Mouse (Mus musculus): ENCODE measurements at regions not wholly inside any gene's neighbourhood (a gene's known extent, or its start where the extent isn't known, plus 50 kb on each side); places are given as distances from the start of the nearest gene placed in this dataset.

DNA sequence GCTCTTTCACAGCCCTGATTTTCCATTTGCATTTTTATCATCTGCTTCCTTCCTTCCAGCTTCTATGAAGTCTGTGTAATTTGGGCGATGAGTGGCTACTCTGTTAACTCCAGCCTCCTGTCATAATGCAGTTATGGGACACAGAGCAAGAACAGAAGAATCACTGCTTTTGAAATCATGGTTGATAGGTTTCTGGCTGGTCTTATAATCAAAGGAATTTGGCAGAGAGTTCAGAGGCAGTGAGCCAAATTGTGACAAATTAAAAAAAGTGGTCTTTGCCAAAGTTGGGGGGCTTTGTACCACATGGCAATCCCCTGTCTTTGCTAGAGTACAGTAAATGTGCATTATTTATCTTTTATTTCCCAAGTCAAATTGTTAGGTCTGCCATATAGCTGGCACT, 1292.6 kb downstream of the Rapgef2 start:
- H3K4me1 ChIP-seq (replicated peaks; ENCODE audit: control insufficient read depth, insufficient read depth, low read length) = no peaks in the 10 kb centered on the region
- H3K27ac ChIP-seq (ENCODE audit: low read length) = no peak overlapping the region
- no peak overlapping the region for H3K4me3 ChIP-seq (replicated peaks; ENCODE audit: low read length)
- no peaks in the 10 kb centered on the region for H3K9me3 ChIP-seq (ENCODE audit: control insufficient read depth, low read length)
- ATAC-seq = peak; percentile 97
- no peak overlapping the region for H3K4me2 ChIP-seq (ENCODE audit: low read length)
- no peaks in the 10 kb centered on the region for H3K27me3 ChIP-seq (replicated peaks; ENCODE audit: control insufficient read depth, insufficient read depth, low read length)
- no peaks in the 10 kb centered on the region for H3K36me3 ChIP-seq (ENCODE audit: control insufficient read depth, insufficient read depth)
- no peak overlapping the region for H3K9ac ChIP-seq (replicated peaks; ENCODE audit: low read depth, low read length)
- 42% methylated on average over 1 of the region's 1 CpGs for WGBS

DNA sequence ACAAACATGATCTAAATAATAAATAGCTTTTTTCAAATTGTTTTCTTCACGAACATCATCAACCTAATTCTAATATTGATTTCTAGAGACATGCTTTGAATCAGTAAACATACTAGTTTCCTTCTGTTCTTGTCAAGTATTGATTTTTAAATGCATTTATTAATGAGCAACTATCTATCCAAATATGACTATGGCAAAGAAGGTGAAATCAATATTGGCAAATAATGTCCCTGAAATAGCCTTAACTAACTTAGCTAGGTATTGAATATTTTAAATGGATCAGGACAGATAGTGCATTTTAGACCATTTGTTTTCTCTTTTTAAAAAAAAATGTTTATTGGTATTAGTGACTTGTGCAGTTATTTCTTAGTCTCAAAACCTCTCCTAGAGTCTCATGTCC, 1341.5 kb downstream of the Rapgef2 start:
- Histone ChIP-seq H3K4me3 (replicated peaks; ENCODE audit: low read length) (no peak overlapping the region), H3K9ac (replicated peaks; ENCODE audit: low read depth, low read length) (no peak overlapping the region), H3K4me1 (replicated peaks; ENCODE audit: control insufficient read depth, insufficient read depth, low read length) (no peaks in the 10 kb centered on the region), H3K4me2 (ENCODE audit: low read length) (no peak overlapping the region), H3K27ac (ENCODE audit: low read length) (no peak overlapping the region), H3K9me3 (ENCODE audit: control insufficient read depth, low read length) (no peaks in the 10 kb centered on the region), H3K27me3 (replicated peaks; ENCODE audit: control insufficient read depth, insufficient read depth, low read length) (no peaks in the 10 kb centered on the region), H3K36me3 (ENCODE audit: control insufficient read depth, insufficient read depth) (no peaks in the 10 kb centered on the region)
- WGBS = 93% methylated on average over 1 of the region's 1 CpGs
- no peak for ATAC-seq

DNA sequence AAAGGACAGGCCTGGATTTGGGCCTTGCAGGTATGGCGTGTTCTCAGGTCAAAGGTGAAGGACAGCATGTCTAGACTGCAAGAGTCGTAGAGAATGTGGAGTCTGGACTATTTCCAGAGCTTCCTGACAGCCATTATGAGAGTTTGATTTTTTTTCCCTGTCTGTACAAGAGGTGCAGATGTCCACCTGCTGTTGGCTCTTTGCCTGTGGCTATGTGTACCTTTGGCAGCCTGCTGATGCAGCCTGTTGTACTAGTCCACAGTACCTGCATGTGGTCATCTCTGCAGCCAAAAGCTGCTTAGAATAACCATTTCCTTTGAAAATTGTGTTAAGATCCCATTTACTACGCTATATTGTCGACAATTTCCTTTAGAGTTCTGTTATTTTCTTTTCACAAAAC, 1389.1 kb downstream of the Rapgef2 start:
- H3K36me3 ChIP-seq (ENCODE audit: control insufficient read depth, insufficient read depth) = no peaks in the 10 kb centered on the region
- H3K9ac ChIP-seq (replicated peaks; ENCODE audit: low read depth, low read length) = no peak overlapping the region
- WGBS = 86% methylated on average over 4 of the region's 4 CpGs
- no peak overlapping the region for H3K4me3 ChIP-seq (replicated peaks; ENCODE audit: low read length)
- H3K9me3 ChIP-seq (ENCODE audit: control insufficient read depth, low read length) = no peaks in the 10 kb centered on the region
- no peaks in the 10 kb centered on the region for H3K4me1 ChIP-seq (replicated peaks; ENCODE audit: control insufficient read depth, insufficient read depth, low read length)
- H3K27ac ChIP-seq (ENCODE audit: low read length) = no peak overlapping the region
- no peak for ATAC-seq
- H3K4me2 ChIP-seq (ENCODE audit: low read length) = no peak overlapping the region
- H3K27me3 ChIP-seq (replicated peaks; ENCODE audit: control insufficient read depth, insufficient read depth, low read length) = no peaks in the 10 kb centered on the region

DNA sequence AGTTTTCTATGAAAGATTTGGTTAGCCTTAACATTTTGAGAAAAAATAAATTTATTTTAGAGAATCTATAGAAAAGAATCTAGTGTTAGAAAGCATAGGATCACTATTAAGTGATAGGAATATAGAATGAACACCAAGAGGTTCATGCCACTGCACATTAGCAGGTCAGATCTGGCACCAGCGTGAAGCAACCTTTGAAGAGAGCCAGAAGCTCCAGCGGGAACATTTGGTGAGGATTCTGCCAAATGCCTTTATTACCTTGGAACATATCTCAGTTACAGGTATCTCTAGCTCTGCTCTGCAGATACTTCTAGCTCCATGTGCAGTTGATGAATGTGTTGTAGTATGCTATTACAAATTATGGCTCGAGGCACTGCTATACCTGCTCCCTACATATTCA, 1398.7 kb downstream of the Rapgef2 start:
- 92% methylated on average over 3 of the region's 3 CpGs for WGBS

DNA sequence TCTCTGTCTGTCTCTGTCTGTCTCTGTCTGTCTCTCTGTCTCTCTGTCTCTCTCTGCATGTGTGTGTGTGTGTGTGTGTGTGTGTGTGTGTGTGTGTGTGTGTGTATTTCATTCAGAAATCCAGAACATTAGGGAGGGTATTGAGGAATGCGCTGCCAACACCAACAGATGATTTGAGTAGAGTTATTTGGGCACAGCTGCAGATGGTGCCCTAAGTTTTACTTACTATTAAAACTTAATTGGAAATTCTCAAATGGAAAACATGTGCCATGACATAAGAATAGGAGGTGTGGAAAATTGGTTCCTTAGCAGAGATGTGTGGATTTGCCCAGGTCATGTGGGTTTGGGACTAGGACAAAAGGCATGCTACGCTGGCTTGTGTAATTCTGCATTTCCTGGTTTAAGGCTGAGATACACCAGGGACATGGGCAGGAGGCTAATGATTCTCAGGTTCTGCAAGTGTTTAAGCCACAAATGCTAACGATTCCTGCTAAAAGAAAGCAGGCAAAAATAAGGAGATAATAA, 1437.5 kb downstream of the Rapgef2 start:
- ATAC-seq = no peak
- Histone ChIP-seq H3K4me1 (replicated peaks; ENCODE audit: control insufficient read depth, insufficient read depth, low read length) (no peaks in the 10 kb centered on the region), H3K27me3 (replicated peaks; ENCODE audit: control insufficient read depth, insufficient read depth, low read length) (no peaks in the 10 kb centered on the region), H3K4me2 (ENCODE audit: low read length) (no peak overlapping the region), H3K36me3 (ENCODE audit: control insufficient read depth, insufficient read depth) (no peaks in the 10 kb centered on the region), H3K9me3 (ENCODE audit: control insufficient read depth, low read length) (no peaks in the 10 kb centered on the region), H3K9ac (replicated peaks; ENCODE audit: low read depth, low read length) (no peak overlapping the region), H3K27ac (ENCODE audit: low read length) (no peak overlapping the region), H3K4me3 (replicated peaks; ENCODE audit: low read length) (no peak overlapping the region)
- WGBS = 71% methylated on average over 3 of the region's 3 CpGs

More for the DNA sequence above, 1398.7 kb downstream of the Rapgef2 start:
- Histone ChIP-seq H3K36me3 (ENCODE audit: control insufficient read depth, insufficient read depth) (no peaks in the 10 kb centered on the region), H3K4me3 (replicated peaks; ENCODE audit: low read length) (no peak overlapping the region), H3K9me3 (ENCODE audit: control insufficient read depth, low read length) (no peaks in the 10 kb centered on the region), H3K9ac (replicated peaks; ENCODE audit: low read depth, low read length) (no peak overlapping the region), H3K27me3 (replicated peaks; ENCODE audit: control insufficient read depth, insufficient read depth, low read length) (no peaks in the 10 kb centered on the region), H3K27ac (ENCODE audit: low read length) (no peak overlapping the region), H3K4me1 (replicated peaks; ENCODE audit: control insufficient read depth, insufficient read depth, low read length) (no peaks in the 10 kb centered on the region), H3K4me2 (ENCODE audit: low read length) (no peak overlapping the region)
- ATAC-seq = no peak

DNA sequence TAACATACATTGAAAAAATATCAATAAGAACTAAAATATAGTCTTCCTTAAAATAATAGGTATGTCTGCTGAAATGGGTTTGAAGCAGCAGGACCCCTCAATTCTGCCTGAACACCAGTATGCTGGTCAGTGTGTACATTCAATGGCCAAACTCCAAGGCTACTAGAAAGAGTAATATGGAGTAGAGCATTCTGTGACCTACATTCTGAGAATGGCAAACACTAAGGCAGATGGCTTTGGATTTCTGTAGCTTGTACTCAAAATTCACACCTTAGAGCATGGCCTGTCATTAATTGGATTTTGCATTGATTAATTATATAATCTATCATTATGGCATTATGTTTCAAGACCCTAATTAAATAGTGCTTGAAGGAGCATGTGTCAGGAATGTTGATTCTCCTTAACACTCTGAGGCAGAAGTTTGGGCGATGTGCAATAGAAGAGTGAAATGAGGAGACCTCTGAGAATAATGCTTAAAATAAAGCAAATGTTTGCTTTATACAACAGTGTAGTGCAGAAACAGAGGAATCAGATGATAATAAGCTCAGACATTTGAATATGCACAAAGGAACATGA, 1454.0 kb downstream of the Rapgef2 start:
- Histone ChIP-seq H3K27ac (ENCODE audit: low read length) (no peak overlapping the region), H3K9me3 (ENCODE audit: control insufficient read depth, low read length) (no peaks in the 10 kb centered on the region), H3K4me3 (replicated peaks; ENCODE audit: low read length) (no peak overlapping the region), H3K27me3 (replicated peaks; ENCODE audit: control insufficient read depth, insufficient read depth, low read length) (no peaks in the 10 kb centered on the region), H3K4me1 (replicated peaks; ENCODE audit: control insufficient read depth, insufficient read depth, low read length) (peaks cover 10% of the 10 kb centered on the region), H3K36me3 (ENCODE audit: control insufficient read depth, insufficient read depth) (no peaks in the 10 kb centered on the region), H3K4me2 (ENCODE audit: low read length) (no peak overlapping the region), H3K9ac (replicated peaks; ENCODE audit: low read depth, low read length) (no peak overlapping the region)
- ATAC-seq = peak; percentile 55
- 24% methylated on average over 1 of the region's 1 CpGs for WGBS

DNA sequence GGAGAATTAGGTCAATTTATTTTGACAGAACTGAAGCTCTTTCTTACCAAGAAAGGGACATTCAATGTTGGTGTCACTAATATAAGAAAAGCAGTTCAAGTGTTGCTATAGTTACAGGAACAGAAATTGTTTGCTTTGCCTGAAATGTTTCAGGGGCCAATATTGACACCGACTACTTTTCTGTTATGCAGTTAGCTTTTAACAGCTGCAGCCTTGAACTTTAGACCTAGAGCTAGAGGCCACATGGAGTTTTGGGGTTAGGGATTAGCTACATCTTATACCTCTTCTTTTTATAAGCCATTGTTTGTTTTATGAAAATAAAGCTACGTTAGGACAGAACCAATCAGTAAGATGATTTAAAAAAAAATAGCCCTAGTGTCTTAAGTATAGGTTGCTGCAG, 1454.6 kb downstream of the Rapgef2 start:
- Histone ChIP-seq H3K27ac (ENCODE audit: low read length) (no peak overlapping the region), H3K4me1 (replicated peaks; ENCODE audit: control insufficient read depth, insufficient read depth, low read length) (peaks cover 10% of the 10 kb centered on the region), H3K9ac (replicated peaks; ENCODE audit: low read depth, low read length) (no peak overlapping the region), H3K9me3 (ENCODE audit: control insufficient read depth, low read length) (no peaks in the 10 kb centered on the region), H3K36me3 (ENCODE audit: control insufficient read depth, insufficient read depth) (no peaks in the 10 kb centered on the region), H3K4me2 (ENCODE audit: low read length) (no peak overlapping the region), H3K4me3 (replicated peaks; ENCODE audit: low read length) (no peak overlapping the region), H3K27me3 (replicated peaks; ENCODE audit: control insufficient read depth, insufficient read depth, low read length) (no peaks in the 10 kb centered on the region)
- 52% methylated on average over 2 of the region's 2 CpGs for WGBS
- ATAC-seq = no peak

DNA sequence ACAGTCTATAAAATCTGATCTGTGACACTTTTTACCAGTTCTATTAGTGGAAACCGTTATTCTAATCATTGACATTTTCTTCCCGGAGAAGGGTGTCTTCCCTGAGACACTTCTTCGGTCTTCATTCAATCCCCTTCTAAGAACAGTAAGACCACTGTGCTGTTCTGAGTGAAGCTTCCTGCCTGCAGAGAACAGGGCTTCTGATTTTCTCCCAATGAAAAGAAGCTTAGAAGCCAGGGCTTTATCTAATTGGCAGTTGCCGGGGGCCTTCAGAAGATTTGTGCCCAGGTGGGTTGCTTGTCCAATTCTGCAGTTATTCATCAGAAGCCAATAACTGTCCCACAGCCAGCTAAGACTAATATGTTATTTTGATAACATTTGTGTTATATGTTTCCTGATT, 1455.1 kb downstream of the Rapgef2 start:
- Histone ChIP-seq H3K4me1 (replicated peaks; ENCODE audit: control insufficient read depth, insufficient read depth, low read length) (peaks cover 10% of the 10 kb centered on the region), H3K4me3 (replicated peaks; ENCODE audit: low read length) (no peak overlapping the region), H3K27ac (ENCODE audit: low read length) (0 out of 2 replicates have a peak overlapping the region, but pooled peaks have one; percentile 28), H3K36me3 (ENCODE audit: control insufficient read depth, insufficient read depth) (no peaks in the 10 kb centered on the region), H3K9me3 (ENCODE audit: control insufficient read depth, low read length) (no peaks in the 10 kb centered on the region), H3K27me3 (replicated peaks; ENCODE audit: control insufficient read depth, insufficient read depth, low read length) (no peaks in the 10 kb centered on the region), H3K4me2 (ENCODE audit: low read length) (no peak overlapping the region), H3K9ac (replicated peaks; ENCODE audit: low read depth, low read length) (no peak overlapping the region)
- 37% methylated on average over 4 of the region's 4 CpGs for WGBS
- ATAC-seq = no peak

DNA sequence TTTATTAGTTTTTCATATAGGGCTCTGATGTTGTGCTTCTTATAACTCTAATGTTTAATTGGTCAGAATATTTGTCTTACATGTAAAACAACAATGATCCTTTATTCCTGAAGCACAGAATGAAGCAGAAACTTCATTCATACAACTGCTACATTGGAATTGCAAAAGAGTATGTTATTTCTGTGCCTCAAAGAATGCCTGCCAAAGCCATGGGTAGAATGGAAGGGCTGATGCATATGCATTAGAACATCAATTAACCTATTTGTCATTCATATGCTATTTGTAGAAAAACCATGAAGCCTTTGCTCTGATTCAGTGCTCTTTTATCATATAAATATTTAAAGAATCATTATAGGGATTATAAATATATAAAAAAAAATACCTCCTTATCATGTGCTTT, 1456.1 kb downstream of the Rapgef2 start:
- ATAC-seq = peak; percentile 75
- Histone ChIP-seq H3K4me3 (replicated peaks; ENCODE audit: low read length) (no peak overlapping the region), H3K9me3 (ENCODE audit: control insufficient read depth, low read length) (no peaks in the 10 kb centered on the region), H3K4me1 (replicated peaks; ENCODE audit: control insufficient read depth, insufficient read depth, low read length) (peaks cover 10% of the 10 kb centered on the region), H3K4me2 (ENCODE audit: low read length) (no peak overlapping the region), H3K27me3 (replicated peaks; ENCODE audit: control insufficient read depth, insufficient read depth, low read length) (no peaks in the 10 kb centered on the region), H3K27ac (ENCODE audit: low read length) (no peak overlapping the region), H3K9ac (replicated peaks; ENCODE audit: low read depth, low read length) (no peak overlapping the region), H3K36me3 (ENCODE audit: control insufficient read depth, insufficient read depth) (no peaks in the 10 kb centered on the region)

DNA sequence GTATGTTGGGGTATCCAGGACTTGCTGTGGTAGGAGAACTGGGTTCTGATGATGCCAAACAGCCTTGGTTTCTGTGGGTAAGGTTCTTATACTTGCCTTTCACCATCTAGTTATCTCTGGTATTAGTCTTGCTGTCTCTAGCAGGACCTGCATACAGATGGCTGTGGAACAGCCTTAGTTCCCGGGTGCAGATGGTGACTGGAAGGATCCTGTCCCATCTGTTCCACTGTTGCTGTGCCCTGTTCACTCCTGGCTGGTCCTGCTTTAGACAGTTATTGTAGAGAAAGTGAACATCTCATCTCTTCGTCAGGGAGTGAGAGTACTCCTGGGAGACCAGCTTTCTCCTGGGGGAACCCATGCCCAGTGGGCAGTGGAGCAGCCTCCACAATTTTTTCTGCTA, 1485.5 kb downstream of the Rapgef2 start:
- H3K27ac ChIP-seq (ENCODE audit: low read length) = no peak overlapping the region
- no peak for ATAC-seq
- H3K9me3 ChIP-seq (ENCODE audit: control insufficient read depth, low read length) = no peaks in the 10 kb centered on the region
- no peaks in the 10 kb centered on the region for H3K4me1 ChIP-seq (replicated peaks; ENCODE audit: control insufficient read depth, insufficient read depth, low read length)
- H3K36me3 ChIP-seq (ENCODE audit: control insufficient read depth, insufficient read depth) = no peaks in the 10 kb centered on the region
- no peaks in the 10 kb centered on the region for H3K27me3 ChIP-seq (replicated peaks; ENCODE audit: control insufficient read depth, insufficient read depth, low read length)
- 74% methylated on average over 2 of the region's 2 CpGs for WGBS
- H3K4me3 ChIP-seq (replicated peaks; ENCODE audit: low read length) = no peak overlapping the region
- H3K4me2 ChIP-seq (ENCODE audit: low read length) = no peak overlapping the region
- no peak overlapping the region for H3K9ac ChIP-seq (replicated peaks; ENCODE audit: low read depth, low read length)
